Mouse (Mus musculus) limb, embryonic 14.5 days (tissue): Measurements from ENCODE around the gene Uba1. TPM values are rescaled to one million over a fixed set of nuclear protein-coding genes. Genes with fewer than 3 reads are reported as not detected.

Experiments used
- ATAC-seq: fragments of 200-750 bp; cut with Nextera tagmentation; 2 replicates; pipeline ENCODE4 v1.8.0; 2017; ENCODE audit warnings: low read depth, moderate number of reproducible peaks, moderate TSS enrichment; ENCODE audit not compliant: low FRiP score
- DNase-seq: peaks from one replicate; pipeline ENCODE4 v3.0.0-alpha.2; 2015; ENCODE audit warnings: low spot score
- H3K27ac ChIP-seq: fragments of 300-500 bp; sonication (generic); replicated peaks from 2 replicates; pipeline ENCODE4 v1.5.1; 2014; ENCODE audit warnings: low read depth, mild to moderate bottlenecking, low read length, moderate library complexity, mixed read lengths
- H3K27me3 ChIP-seq: fragments of 300-500 bp; sonication (generic); 2 replicates; pipeline ENCODE4 v1.6.1; 2014; ENCODE audit warnings: low read length, mixed read lengths; ENCODE audit not compliant: control insufficient read depth, insufficient read depth
- H3K36me3 ChIP-seq: fragments of 300-500 bp; sonication (generic); 2 replicates; pipeline ENCODE4 v1.6.1; 2014; ENCODE audit warnings: mild to moderate bottlenecking, low read length, moderate library complexity, mixed read lengths; ENCODE audit not compliant: control insufficient read depth, insufficient read depth
- H3K4me1 ChIP-seq: fragments of 300-500 bp; sonication (generic); 2 replicates; pipeline ENCODE4 v1.6.1; 2014; ENCODE audit warnings: antibody characterized with exemption, low read length, mixed read lengths; ENCODE audit not compliant: control insufficient read depth, insufficient read depth
- H3K4me2 ChIP-seq: fragments of 300-500 bp; sonication (generic); replicated peaks from 2 replicates; pipeline ENCODE4 v1.6.1; 2014; ENCODE audit warnings: low read depth, mild to moderate bottlenecking, low read length, moderate library complexity; ENCODE audit not compliant: severe bottlenecking
- H3K4me3 ChIP-seq: fragments of 300-500 bp; sonication (generic); replicated peaks from 2 replicates; pipeline ENCODE4 v1.5.1; 2014; ENCODE audit warnings: low read length
- H3K9ac ChIP-seq: fragments of 300-500 bp; sonication (generic); 2 replicates; pipeline ENCODE4 v1.6.1; 2014; ENCODE audit warnings: mild to moderate bottlenecking, low read depth, low read length, moderate library complexity; ENCODE audit not compliant: severe bottlenecking
- H3K9me3 ChIP-seq: fragments of 300-500 bp; sonication (generic); 2 replicates; pipeline ENCODE4 v1.6.1; 2016; ENCODE audit warnings: low read length; ENCODE audit not compliant: control insufficient read depth
- POLR2A ChIP-seq: fragments of 200-500 bp; IDR thresholded peaks from 2 replicates; pipeline ENCODE4 v1.8.0; 2012; ENCODE audit warnings: inconsistent platforms, mild to moderate bottlenecking, moderate library complexity, borderline replicate concordance; ENCODE audit not compliant: insufficient read depth, insufficient read length; ENCODE audit errors: extremely low read depth
- WGBS: fragments of 180-500 bp; shearing (Covaris S2); extraction: QIAGEN DNeasy Blood & Tissue Kit; methylation state at CpG from one replicate; pipeline ENCODE4 v1.1.7; 2014; 5-methylcytosine and 5-hydroxymethylcytosine counted together
- polyA plus RNA-seq, 2 experiments: library from polyadenylated mRNA; depleted of rRNA in 1 of 2; stranded (reverse) in 1 of 2; unstranded in 1 of 2; fragments of >200 nt; fragmentation: Nextera tagmentation in 1 of 2; extraction: Ambion mirVana in 1 of 2; gene quantifications; 2 replicates each; pipeline versions ENCODE4 v1.2.1 to v1.2.3; 2012 to 2014

The Uba1 gene
- polyA plus RNA-seq, 2 experiments: 181 to 246 TPM

GRCm38 (mm10) chrX:20638141-20638540 is 20.0 kb upstream of the Uba1 start:
- 94% methylated on average over 2 of the region's 2 CpGs for WGBS
- H3K27me3 ChIP-seq: no peaks in the 10 kb centered on the region
- ATAC-seq (no peak), DNase-seq (no peak)
- H3K36me3 ChIP-seq: peaks cover 56% of the 10 kb centered on the region
- H3K4me3 ChIP-seq: no peak overlapping the region
- H3K4me1 ChIP-seq: no peaks in the 10 kb centered on the region
- no peak overlapping the region for H3K4me2 ChIP-seq
- no peak overlapping the region for H3K9ac ChIP-seq
- no peak overlapping the region for H3K27ac ChIP-seq
- no peak for TF ChIP-seq POLR2A
- no peaks in the 10 kb centered on the region for H3K9me3 ChIP-seq

- WGBS: 87% methylated on average over 5 of the region's 5 CpGs
- no peak overlapping the region for H3K9ac ChIP-seq
- no peak for TF ChIP-seq POLR2A
Measured at GRCm38 (mm10) chrX:20644780-20645179, 13.3 kb upstream of the Uba1 start.

GRCm38 (mm10) chrX:20657593-20657992 is 533 bp upstream of the Uba1 start:
- DNase-seq: no peak

More at GRCm38 (mm10) chrX:20644780-20645179, 13.3 kb upstream of the Uba1 start:
- Histone ChIP-seq H3K27ac (no peak overlapping the region), H3K9me3 (no peaks in the 10 kb centered on the region), H3K27me3 (no peaks in the 10 kb centered on the region), H3K4me2 (no peak overlapping the region), H3K4me1 (no peaks in the 10 kb centered on the region), H3K36me3 (peaks cover 57% of the 10 kb centered on the region), H3K4me3 (no peak overlapping the region)
- ATAC-seq: no peak
- no peak for DNase-seq

GRCm38 (mm10) chrX:20658891-20659406 is 823 bp downstream of the Uba1 start:
- H3K4me1 ChIP-seq: no peaks in the 10 kb centered on the region
- ATAC-seq: no peak
- H3K27me3 ChIP-seq: no peaks in the 10 kb centered on the region
- H3K9ac ChIP-seq: peak overlapping the region; percentile 60
- peak overlapping the region; percentile 48 for H3K4me3 ChIP-seq
- DNase-seq: no peak
- no peak for TF ChIP-seq POLR2A
- peak overlapping the region; percentile 64 for H3K4me2 ChIP-seq
- 20% methylated on average over 24 of the region's 24 CpGs for WGBS
- H3K9me3 ChIP-seq: no peaks in the 10 kb centered on the region
- 0 out of 2 replicates have a peak overlapping the region, but pooled peaks have one; percentile 38 for H3K27ac ChIP-seq
- no peaks in the 10 kb centered on the region for H3K36me3 ChIP-seq

More at GRCm38 (mm10) chrX:20657593-20657992, 533 bp upstream of the Uba1 start:
- WGBS: 29% methylated on average over 5 of the region's 5 CpGs
- ATAC-seq: no peak
- Histone ChIP-seq H3K4me3 (peak overlapping the region; percentile 48), H3K4me2 (peak overlapping the region; percentile 64), H3K4me1 (no peaks in the 10 kb centered on the region), H3K9me3 (no peaks in the 10 kb centered on the region), H3K27me3 (no peaks in the 10 kb centered on the region), H3K36me3 (no peaks in the 10 kb centered on the region), H3K9ac (no peak overlapping the region), H3K27ac (no peak overlapping the region)
- no peak for TF ChIP-seq POLR2A

- TF ChIP-seq POLR2A: no peak
- H3K9ac ChIP-seq: no peak overlapping the region
- peaks cover 2% of the 10 kb centered on the region for H3K4me1 ChIP-seq
- H3K36me3 ChIP-seq: peaks cover 4% of the 10 kb centered on the region; the same call in 1 of the 2 replicates
- no peaks in the 10 kb centered on the region for H3K27me3 ChIP-seq
- H3K4me3 ChIP-seq: no peak overlapping the region
- ATAC-seq: no peak
- H3K9me3 ChIP-seq: no peaks in the 10 kb centered on the region
- no peak for DNase-seq
- WGBS: 41% methylated on average over 5 of the region's 5 CpGs
- H3K27ac ChIP-seq: no peak overlapping the region
- no peak overlapping the region for H3K4me2 ChIP-seq
Measured at GRCm38 (mm10) chrX:20662317-20662715, 4.2 kb downstream of the Uba1 start.
